Mouse (Mus musculus): ENCODE data around the gene Slc10a1.

Slc10a1 gene

GRCm38 (mm10) chr12:80968605-80969004, at the start of gene Slc10a1:
TSS of gene Slc10a1 (minus strand) at chr12:80968705.
- no peak for DNase-seq (ENCODE audit: low spot score)

DNA sequence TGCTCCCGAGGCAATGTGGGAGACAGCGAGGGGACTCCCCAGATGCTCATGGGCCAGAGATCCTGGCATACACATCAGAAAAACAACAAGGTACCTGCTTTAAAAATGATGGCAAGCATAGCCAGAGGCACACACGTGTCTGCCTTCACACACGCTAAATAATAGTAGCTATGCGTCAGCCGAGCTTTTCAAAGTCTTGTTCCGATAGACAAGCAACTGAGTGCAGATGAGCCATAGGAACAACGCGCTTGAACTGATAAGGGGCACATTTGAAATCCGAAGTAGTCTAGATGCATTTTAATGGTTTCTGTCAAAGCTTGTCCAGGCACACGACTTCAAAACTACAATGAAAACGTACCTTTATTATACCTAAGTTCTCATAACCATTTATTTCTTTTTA, 49.1 kb upstream of the Slc10a1 start:
- no peak for DNase-seq (ENCODE audit: low spot score)

DNA sequence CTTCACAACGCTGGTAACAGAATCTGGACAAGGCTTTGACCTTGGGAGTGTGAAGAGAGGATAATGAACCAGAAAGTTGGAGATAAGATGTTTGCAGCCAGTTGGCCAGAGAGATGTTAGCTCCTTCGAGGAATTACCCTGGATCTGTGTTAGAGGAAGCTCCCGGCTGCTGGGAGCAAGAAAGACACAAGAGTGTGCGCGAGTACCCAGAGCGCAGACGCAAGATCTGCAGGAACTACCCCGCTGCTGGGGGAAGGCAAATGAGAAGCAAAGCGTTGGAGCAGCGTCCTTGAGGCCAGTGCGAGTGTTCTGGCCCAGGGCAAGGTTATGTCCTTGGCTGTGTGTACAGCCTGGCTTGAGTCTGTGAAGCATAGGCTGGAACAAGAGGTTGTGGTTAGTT, 45.0 kb upstream of the Slc10a1 start:
- no peak for DNase-seq (ENCODE audit: low spot score)

- no peak for DNase-seq (ENCODE audit: low spot score)
Observed at GRCm38 (mm10) chr12:81011994-81012393, 43.5 kb upstream of the Slc10a1 start.

DNA sequence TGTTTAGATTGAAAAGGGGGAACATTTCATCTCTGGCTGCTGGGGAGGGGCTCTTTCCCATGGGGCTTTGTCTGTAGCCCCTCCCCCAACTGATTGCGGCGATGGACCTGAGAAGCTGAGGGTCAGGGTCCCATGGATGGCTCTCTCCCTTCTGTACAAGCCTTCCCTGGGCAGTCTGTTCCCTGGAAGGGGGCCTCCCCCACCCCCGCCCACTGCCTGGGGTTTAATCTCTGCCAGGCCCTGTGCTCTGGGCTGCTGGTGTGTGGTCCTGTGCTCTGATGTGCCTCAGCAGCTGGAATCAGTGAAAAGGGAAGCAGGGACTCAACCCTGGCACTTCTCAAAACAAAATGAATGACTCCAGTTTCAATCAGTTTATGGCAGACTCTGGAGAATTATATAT, 41.3 kb upstream of the Slc10a1 start:
- no peak for DNase-seq (ENCODE audit: low spot score)

DNA sequence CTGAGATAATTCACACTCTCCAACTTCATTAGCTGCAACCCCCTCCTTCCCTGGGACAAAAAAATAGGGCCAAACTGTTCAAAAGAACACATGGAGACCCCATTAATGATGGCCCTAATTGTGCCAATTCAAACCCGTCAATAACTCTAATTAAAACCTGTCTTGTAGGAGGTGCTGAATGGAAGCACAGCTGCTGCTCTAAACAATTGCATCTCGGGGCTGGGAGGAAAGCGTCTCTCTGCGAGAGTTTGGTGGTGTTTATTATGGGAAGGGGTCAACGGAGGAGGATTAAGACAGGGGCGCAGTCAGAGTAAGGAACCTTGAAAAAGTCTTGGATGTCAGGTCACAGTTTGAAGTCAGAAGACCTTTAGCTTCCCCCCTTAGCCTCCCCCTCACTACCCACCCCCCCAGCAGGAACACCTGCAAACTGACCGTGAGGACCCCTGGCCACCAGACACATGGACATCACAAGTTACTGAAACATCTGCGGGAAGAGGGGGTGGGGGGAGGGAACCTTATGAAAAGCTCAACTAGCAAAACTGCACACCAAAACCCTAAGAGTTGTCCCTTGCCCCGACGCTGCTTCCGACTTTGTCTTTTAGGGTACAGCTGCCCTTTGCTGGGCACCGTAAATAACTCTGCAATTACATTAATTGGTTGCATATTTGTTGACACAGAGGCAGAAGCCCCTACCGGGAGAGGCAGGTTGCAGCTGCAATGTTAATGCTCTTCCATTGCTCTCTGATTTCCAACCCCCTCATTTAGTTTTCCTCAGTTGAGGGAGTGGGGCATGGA, 34.5 kb upstream of the Slc10a1 start:
- no peak for DNase-seq (ENCODE audit: low spot score)

DNA sequence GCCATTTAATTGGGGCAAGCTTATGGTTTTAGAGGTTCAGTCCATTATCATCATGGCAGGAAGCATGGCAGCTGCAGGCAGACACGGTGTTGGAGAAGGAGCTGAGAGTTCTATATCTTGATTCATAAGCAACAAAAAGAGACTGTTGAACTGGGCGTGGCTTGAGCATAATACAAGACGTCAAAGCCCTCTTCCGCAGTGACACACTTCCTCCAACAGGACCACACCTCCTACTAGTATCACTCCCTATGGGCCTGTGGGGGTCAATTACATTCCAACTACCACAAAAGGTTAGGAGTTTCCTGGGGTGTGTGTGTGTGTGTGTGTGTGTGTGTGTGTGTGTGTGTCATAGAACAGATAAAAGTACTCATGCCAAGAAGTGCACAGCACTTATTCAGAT, 32.4 kb upstream of the Slc10a1 start:
- DNase-seq (ENCODE audit: low spot score) = no peak

DNA sequence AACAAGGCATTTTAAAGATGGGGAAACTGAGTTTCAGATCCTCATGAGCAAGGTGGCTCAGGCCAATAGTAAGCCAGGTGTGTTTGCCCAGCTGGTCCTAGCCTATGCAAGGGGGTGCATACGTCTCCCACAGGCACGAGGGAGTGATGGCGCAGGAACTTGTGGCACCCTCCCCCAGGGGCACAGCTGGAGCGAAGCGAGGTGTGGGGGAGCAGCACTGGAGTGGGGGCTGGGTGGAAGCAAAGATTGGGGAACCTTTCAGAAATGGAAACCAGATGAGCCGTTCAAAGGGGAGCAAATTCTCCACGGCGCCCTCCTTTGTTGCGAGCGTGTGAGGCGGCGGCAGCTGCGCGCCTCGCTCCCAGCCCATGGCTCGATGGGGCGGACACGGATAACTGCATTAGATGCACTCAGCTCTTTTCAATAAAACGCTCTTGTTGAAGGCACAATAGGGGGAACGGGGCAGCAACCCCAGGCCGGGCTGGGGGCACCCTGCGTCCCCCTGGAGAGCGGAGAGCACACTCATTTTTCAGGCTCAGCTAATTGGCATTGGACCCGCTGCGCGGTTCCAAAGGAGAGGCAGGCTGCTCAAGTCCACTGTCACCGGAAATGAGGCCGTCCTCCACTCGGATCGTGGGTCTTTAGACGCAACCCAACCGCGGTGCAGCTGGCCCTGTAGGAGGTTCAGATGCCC, 30.2 kb upstream of the Slc10a1 start:
- DNase-seq (ENCODE audit: low spot score) = no peak

- no peak for DNase-seq (ENCODE audit: low spot score)
Observed at GRCm38 (mm10) chr12:80997652-80998051, 29.1 kb upstream of the Slc10a1 start.

DNA sequence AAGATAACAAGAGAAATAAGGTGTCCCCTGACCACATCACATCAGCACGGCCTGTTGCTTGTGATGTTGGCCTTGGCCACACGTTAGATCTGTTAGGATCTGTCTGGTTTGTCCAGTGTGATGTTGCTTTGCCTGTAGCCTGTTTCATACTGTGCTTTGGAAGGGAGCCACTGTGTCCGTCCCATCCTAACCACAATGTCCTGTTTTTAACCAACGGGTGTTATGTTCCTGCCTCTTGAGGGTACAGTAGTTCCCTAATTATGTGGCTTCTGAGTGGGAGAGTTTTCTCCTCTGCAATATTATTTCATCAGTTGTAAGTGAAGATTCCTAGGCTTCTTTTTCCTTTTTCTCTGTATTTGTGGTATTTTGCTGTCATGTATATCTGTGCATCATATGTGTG, 26.8 kb upstream of the Slc10a1 start:
- DNase-seq (ENCODE audit: low spot score) = no peak

DNA sequence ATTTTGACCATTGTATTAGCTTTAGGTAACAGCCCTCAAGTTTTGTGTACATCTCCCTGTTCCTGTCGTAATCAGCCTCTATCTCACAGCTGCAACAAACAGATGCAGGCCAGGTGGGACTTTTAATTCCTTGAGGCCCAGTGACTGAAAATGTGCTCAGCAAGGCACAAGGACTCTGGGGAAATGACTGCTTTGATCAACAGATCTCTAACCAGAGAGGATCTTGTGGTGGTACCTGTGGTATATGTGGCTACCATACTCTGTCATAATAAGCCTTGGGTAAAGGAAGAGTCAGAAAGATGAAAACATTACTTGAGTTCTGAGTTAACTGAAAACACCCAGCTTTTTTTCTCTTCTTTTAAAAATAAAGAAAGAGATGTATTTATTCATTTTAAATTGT, 25.3 kb upstream of the Slc10a1 start:
- no peak for DNase-seq (ENCODE audit: low spot score)

- no peak for DNase-seq (ENCODE audit: low spot score)
Observed at GRCm38 (mm10) chr12:80992540-80993122, 24.1 kb upstream of the Slc10a1 start.

DNA sequence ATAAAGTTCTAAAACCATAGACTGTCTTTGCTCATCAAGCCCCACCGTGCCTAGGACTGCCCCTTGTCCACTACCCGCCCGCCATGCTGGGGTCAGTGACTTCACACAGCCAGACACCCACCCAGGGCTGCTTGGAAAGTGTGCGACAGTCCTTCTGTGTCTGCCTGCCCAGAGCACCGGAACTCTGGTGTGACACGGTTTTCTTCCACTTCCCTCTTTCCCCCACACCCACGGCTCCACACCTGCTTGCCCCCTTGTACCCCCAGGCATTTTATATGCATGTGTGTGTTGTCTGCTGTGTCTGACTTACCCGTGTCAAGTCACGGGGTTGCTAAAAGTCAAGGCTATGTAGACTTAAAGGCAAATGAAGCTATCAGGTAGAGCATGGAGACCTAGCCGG, 23.3 kb upstream of the Slc10a1 start:
- DNase-seq (ENCODE audit: low spot score) = no peak

GRCm38 (mm10) chr12:80990901-80991445, 22.5 kb upstream of the Slc10a1 start:
- DNase-seq (ENCODE audit: low spot score) = no peak

DNA sequence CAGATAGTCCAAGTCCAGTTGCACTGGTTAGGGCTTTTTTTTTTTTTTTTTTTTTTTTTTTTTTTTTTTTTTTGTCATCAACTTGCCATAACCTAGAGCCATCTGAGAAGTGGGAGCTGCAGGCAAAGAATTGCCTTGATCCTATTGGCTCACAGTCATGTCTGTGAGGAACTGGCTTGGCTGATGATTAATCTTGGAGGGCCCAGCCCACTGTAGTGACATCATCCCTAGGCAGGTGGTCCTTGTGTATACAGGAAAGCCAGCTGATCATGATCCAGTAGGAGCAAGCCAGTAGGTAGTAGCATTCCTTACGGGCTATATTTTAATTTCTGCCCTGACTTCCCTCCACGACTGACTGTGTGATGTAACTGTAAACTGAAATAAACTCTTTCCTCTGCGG, 19.8 kb upstream of the Slc10a1 start:
- DNase-seq (ENCODE audit: low spot score) = no peak

GRCm38 (mm10) chr12:80986628-80987027, 18.1 kb upstream of the Slc10a1 start:
- no peak for DNase-seq (ENCODE audit: low spot score)

- peak; percentile 16 for DNase-seq (ENCODE audit: low spot score)
Observed at GRCm38 (mm10) chr12:80983695-80984094, 15.2 kb upstream of the Slc10a1 start.

GRCm38 (mm10) chr12:80982326-80982725, 13.8 kb upstream of the Slc10a1 start:
- DNase-seq (ENCODE audit: low spot score) = peak; percentile 77

GRCm38 (mm10) chr12:80975939-80976671, 7.6 kb upstream of the Slc10a1 start:
- no peak for DNase-seq (ENCODE audit: low spot score)

GRCm38 (mm10) chr12:80971756-80972155, 3.3 kb upstream of the Slc10a1 start:
- DNase-seq (ENCODE audit: low spot score) = no peak

DNA sequence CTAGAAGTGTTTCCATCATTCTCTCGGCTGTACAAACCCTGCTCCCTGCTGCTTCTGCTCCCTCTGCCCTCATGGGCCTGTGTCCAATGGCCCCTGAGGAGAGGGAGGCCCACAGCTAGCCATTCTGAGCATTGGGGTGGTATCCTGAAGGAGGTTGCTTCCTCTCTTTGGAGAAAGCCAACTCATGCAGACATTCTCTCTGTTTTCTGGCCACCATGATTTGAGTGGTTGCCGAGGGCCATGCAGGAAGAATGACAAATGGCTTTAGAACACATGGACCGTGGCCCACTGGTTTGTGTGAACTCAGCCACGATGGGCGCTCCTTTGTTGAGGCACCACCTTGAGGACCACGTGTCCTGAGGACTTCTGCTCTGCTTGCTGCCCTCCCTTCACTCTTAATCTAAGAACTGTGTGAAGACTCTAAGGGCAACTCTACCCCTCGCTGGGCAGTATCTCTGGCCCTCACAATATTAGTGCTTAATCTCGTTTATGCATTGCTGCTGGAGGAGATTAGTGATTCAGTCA, 1.7 kb upstream of the Slc10a1 start:
- no peak for DNase-seq (ENCODE audit: low spot score)

DNA sequence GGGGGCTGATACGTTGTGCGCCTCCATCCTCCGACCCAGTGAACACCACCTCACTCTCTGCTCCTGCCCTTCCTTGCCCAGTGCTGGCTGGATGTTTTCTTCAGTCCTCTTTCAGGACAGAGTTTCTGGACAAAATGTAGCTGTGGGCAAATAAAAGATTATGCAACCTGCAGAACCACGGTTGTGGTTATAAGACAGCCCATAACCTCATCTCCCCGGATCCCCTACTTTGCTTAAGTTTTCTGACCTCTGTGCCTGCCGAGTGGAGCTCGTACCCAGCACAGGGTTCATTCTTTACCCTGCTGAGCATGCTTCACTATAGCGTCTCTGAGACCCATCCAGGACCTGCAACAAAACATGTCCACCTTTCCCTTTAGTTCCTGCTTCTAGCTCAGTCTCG, 587 bp downstream of the Slc10a1 start:
- no peak for DNase-seq (ENCODE audit: low spot score)

Measured in MN1 (cell line).